Mouse (Mus musculus): ENCODE results near the gene Prmt3. TPM values are rescaled to one million over a fixed set of nuclear protein-coding genes. Genes with fewer than 3 reads are reported as not detected.

Gene Prmt3
- polyA plus RNA-seq, 1 experiment from 2014 or later = 60.8 TPM

DNA sequence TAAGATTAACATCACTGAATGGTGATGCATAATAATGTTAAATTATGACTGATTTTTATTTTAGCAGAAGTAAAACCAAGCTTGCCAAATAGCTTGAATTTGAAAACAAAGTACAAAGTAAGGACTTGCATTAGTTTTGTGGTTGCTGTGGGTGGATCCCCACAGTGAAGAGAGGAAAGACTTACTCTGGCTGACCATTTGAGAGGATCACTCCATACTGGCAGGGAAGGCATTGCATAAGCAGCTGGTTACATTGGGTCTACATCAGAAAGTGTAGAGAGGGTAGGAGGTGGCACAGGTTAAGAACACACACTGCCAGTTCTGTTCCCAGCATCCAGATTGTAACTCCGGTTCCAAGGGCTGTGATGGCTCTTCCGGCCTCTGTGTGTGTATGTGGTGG, 4.9 kb downstream of the Prmt3 start:
- H3K9me3 ChIP-seq (ENCODE audit: control insufficient read depth, low read length) = no peaks in the 10 kb centered on the region
- H3K36me3 ChIP-seq (ENCODE audit: control insufficient read depth, insufficient read depth, low read length) = peaks cover 50% of the 10 kb centered on the region
- H3K27ac ChIP-seq (replicated peaks; ENCODE audit: low read depth, low read length) = no peak overlapping the region
- no peak overlapping the region for H3K4me3 ChIP-seq (replicated peaks; ENCODE audit: low read depth, low read length)
- no peak overlapping the region for H3K4me2 ChIP-seq (ENCODE audit: low read length)
- H3K27me3 ChIP-seq (ENCODE audit: control insufficient read depth, insufficient read depth, low read length) = no peaks in the 10 kb centered on the region
- peaks cover 12% of the 10 kb centered on the region for H3K4me1 ChIP-seq (ENCODE audit: control insufficient read depth, insufficient read depth, low read length)
- DNase-seq (no peak), ATAC-seq (ENCODE audit: low FRiP score, low TSS enrichment) (no peak)
- WGBS = 97% methylated on average over 2 of the region's 2 CpGs
- no peak overlapping the region for H3K9ac ChIP-seq (replicated peaks; ENCODE audit: low read length)

GRCm38 (mm10) chr7:49785141-49785540, 7.0 kb downstream of the Prmt3 start:
- Histone ChIP-seq H3K4me2 (ENCODE audit: low read length) (no peak overlapping the region), H3K36me3 (ENCODE audit: control insufficient read depth, insufficient read depth, low read length) (peaks cover 64% of the 10 kb centered on the region), H3K27ac (replicated peaks; ENCODE audit: low read depth, low read length) (no peak overlapping the region), H3K4me1 (ENCODE audit: control insufficient read depth, insufficient read depth, low read length) (no peaks in the 10 kb centered on the region), H3K9me3 (ENCODE audit: control insufficient read depth, low read length) (no peaks in the 10 kb centered on the region), H3K4me3 (replicated peaks; ENCODE audit: low read depth, low read length) (no peak overlapping the region), H3K9ac (replicated peaks; ENCODE audit: low read length) (no peak overlapping the region), H3K27me3 (ENCODE audit: control insufficient read depth, insufficient read depth, low read length) (no peaks in the 10 kb centered on the region)
- WGBS = 98% methylated on average over 7 of the region's 7 CpGs
- no peak for DNase-seq
- ATAC-seq (ENCODE audit: low FRiP score, low TSS enrichment) = no peak

DNA sequence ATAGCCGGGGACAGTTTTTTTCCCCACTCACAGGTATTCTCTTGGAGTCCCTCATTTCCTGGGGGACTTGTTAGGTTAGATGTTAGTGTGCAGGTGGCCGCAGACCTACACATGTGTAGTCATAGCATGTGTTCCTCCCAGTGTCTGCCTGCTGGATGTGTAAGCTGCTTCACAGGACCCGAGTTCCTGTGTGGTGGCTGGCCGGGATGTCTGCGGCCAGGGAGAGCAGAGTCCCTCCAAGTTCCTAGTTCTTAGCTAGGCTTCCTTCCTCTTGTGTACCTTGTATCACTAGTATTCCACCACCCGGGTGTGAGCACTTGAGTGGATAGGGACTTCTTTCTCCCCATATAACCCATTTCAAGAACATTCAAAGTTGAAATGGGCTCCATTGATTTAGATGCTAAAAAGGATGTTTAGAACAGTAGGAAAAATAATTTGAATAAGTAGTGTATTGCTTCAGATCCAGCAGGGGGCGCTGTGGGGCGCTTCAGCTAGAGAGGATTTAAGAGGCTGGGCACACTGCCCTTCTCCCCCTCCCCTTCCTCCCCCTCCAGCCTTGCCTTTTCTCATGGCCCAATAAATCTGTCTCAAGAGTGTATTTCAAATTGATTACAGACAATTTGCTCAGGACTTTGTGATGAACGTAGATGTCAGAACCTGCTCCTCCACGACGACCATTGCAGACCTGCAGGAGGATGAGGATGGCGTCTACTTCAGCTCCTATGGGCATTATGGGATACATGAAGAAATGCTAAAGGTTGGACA, 8.7 kb downstream of the Prmt3 start:
- Histone ChIP-seq H3K27me3 (ENCODE audit: control insufficient read depth, insufficient read depth, low read length) (no peaks in the 10 kb centered on the region), H3K9ac (replicated peaks; ENCODE audit: low read length) (no peak overlapping the region), H3K9me3 (ENCODE audit: control insufficient read depth, low read length) (no peaks in the 10 kb centered on the region), H3K4me3 (replicated peaks; ENCODE audit: low read depth, low read length) (no peak overlapping the region), H3K27ac (replicated peaks; ENCODE audit: low read depth, low read length) (no peak overlapping the region), H3K4me2 (ENCODE audit: low read length) (no peak overlapping the region), H3K4me1 (ENCODE audit: control insufficient read depth, insufficient read depth, low read length) (no peaks in the 10 kb centered on the region), H3K36me3 (ENCODE audit: control insufficient read depth, insufficient read depth, low read length) (peaks cover 70% of the 10 kb centered on the region)
- WGBS = 65% methylated on average over 12 of the region's 12 CpGs
- ATAC-seq (ENCODE audit: low FRiP score, low TSS enrichment) (no peak; the same call in 1 of the 2 replicates), DNase-seq (peak; percentile 87)

DNA sequence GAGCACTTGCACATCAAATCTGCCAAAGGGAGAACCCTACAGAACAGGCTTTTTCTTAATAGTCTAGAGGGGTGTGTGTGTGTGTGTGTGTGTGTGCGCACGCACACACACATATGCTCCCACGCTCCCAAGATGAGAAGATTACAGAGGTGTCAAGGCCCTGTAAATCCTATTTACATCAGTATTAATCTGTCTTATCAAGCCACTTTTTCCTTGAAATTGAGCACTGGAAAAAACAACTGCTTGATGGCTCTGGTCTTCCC, 9.2 kb downstream of the Prmt3 start:
- no peak overlapping the region for H3K27ac ChIP-seq (replicated peaks; ENCODE audit: low read depth, low read length)
- WGBS = 93% methylated on average over 3 of the region's 3 CpGs
- H3K4me1 ChIP-seq (ENCODE audit: control insufficient read depth, insufficient read depth, low read length) = no peaks in the 10 kb centered on the region

GRCm38 (mm10) chr7:49794304-49794703, 16.2 kb downstream of the Prmt3 start:
- Histone ChIP-seq H3K4me1 (ENCODE audit: control insufficient read depth, insufficient read depth, low read length) (no peaks in the 10 kb centered on the region), H3K4me2 (ENCODE audit: low read length) (no peak overlapping the region), H3K9me3 (ENCODE audit: control insufficient read depth, low read length) (no peaks in the 10 kb centered on the region), H3K27me3 (ENCODE audit: control insufficient read depth, insufficient read depth, low read length) (no peaks in the 10 kb centered on the region), H3K4me3 (replicated peaks; ENCODE audit: low read depth, low read length) (no peak overlapping the region), H3K9ac (replicated peaks; ENCODE audit: low read length) (no peak overlapping the region), H3K36me3 (ENCODE audit: control insufficient read depth, insufficient read depth, low read length) (peaks cover 48% of the 10 kb centered on the region), H3K27ac (replicated peaks; ENCODE audit: low read depth, low read length) (no peak overlapping the region)
- no peak for DNase-seq
- ATAC-seq (ENCODE audit: low FRiP score, low TSS enrichment) = no peak
- 91% methylated on average over 2 of the region's 2 CpGs for WGBS

More for the DNA sequence above, 9.2 kb downstream of the Prmt3 start:
- Histone ChIP-seq H3K27me3 (ENCODE audit: control insufficient read depth, insufficient read depth, low read length) (no peaks in the 10 kb centered on the region), H3K9me3 (ENCODE audit: control insufficient read depth, low read length) (no peaks in the 10 kb centered on the region), H3K4me3 (replicated peaks; ENCODE audit: low read depth, low read length) (no peak overlapping the region), H3K36me3 (ENCODE audit: control insufficient read depth, insufficient read depth, low read length) (peaks cover 68% of the 10 kb centered on the region), H3K4me2 (ENCODE audit: low read length) (no peak overlapping the region), H3K9ac (replicated peaks; ENCODE audit: low read length) (no peak overlapping the region)
- DNase-seq (no peak), ATAC-seq (ENCODE audit: low FRiP score, low TSS enrichment) (no peak)

DNA sequence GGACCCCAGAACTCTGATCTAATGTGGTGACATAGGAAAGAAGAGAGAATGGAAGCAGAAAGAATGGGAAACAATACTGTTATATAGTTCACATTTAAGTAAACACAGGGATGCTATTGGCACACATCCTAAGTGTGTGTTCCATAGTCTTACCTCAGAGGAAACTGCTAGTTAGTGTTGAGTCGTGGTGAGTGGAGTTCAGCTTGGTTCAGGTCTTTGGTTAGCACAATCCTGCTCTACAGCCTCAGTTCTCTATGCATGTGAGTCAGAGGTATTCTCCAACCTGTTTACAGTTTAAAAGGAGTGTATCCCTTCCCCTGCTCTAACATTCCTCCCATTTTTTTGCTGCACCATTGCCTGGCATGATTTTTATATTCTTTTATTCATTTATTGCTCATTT, 19.0 kb downstream of the Prmt3 start:
- WGBS = 83% methylated on average over 1 of the region's 1 CpGs

GRCm38 (mm10) chr7:49803511-49803910, 25.4 kb downstream of the Prmt3 start:
- ATAC-seq (ENCODE audit: low FRiP score, low TSS enrichment) (no peak), DNase-seq (no peak)
- H3K36me3 ChIP-seq (ENCODE audit: control insufficient read depth, insufficient read depth, low read length) = peaks cover 23% of the 10 kb centered on the region
- WGBS = 91% methylated on average over 6 of the region's 6 CpGs
- no peaks in the 10 kb centered on the region for H3K27me3 ChIP-seq (ENCODE audit: control insufficient read depth, insufficient read depth, low read length)
- H3K9me3 ChIP-seq (ENCODE audit: control insufficient read depth, low read length) = no peaks in the 10 kb centered on the region
- H3K9ac ChIP-seq (replicated peaks; ENCODE audit: low read length) = no peak overlapping the region
- H3K4me3 ChIP-seq (replicated peaks; ENCODE audit: low read depth, low read length) = no peak overlapping the region
- H3K4me1 ChIP-seq (ENCODE audit: control insufficient read depth, insufficient read depth, low read length) = no peaks in the 10 kb centered on the region
- H3K27ac ChIP-seq (replicated peaks; ENCODE audit: low read depth, low read length) = no peak overlapping the region
- H3K4me2 ChIP-seq (ENCODE audit: low read length) = no peak overlapping the region

More for the DNA sequence above, 19.0 kb downstream of the Prmt3 start:
- DNase-seq (no peak), ATAC-seq (ENCODE audit: low FRiP score, low TSS enrichment) (no peak)
- H3K27ac ChIP-seq (replicated peaks; ENCODE audit: low read depth, low read length) = no peak overlapping the region
- no peaks in the 10 kb centered on the region for H3K27me3 ChIP-seq (ENCODE audit: control insufficient read depth, insufficient read depth, low read length)
- H3K4me2 ChIP-seq (ENCODE audit: low read length) = no peak overlapping the region
- H3K9ac ChIP-seq (replicated peaks; ENCODE audit: low read length) = no peak overlapping the region
- peaks cover 40% of the 10 kb centered on the region for H3K36me3 ChIP-seq (ENCODE audit: control insufficient read depth, insufficient read depth, low read length)
- H3K9me3 ChIP-seq (ENCODE audit: control insufficient read depth, low read length) = no peaks in the 10 kb centered on the region
- H3K4me1 ChIP-seq (ENCODE audit: control insufficient read depth, insufficient read depth, low read length) = no peaks in the 10 kb centered on the region
- H3K4me3 ChIP-seq (replicated peaks; ENCODE audit: low read depth, low read length) = no peak overlapping the region

GRCm38 (mm10) chr7:49804638-49805165, 26.6 kb downstream of the Prmt3 start:
- Histone ChIP-seq H3K4me1 (ENCODE audit: control insufficient read depth, insufficient read depth, low read length) (no peaks in the 10 kb centered on the region), H3K4me3 (replicated peaks; ENCODE audit: low read depth, low read length) (no peak overlapping the region), H3K9me3 (ENCODE audit: control insufficient read depth, low read length) (no peaks in the 10 kb centered on the region), H3K4me2 (ENCODE audit: low read length) (no peak overlapping the region), H3K36me3 (ENCODE audit: control insufficient read depth, insufficient read depth, low read length) (peaks cover 20% of the 10 kb centered on the region), H3K9ac (replicated peaks; ENCODE audit: low read length) (no peak overlapping the region), H3K27ac (replicated peaks; ENCODE audit: low read depth, low read length) (no peak overlapping the region), H3K27me3 (ENCODE audit: control insufficient read depth, insufficient read depth, low read length) (no peaks in the 10 kb centered on the region)
- WGBS = 86% methylated on average over 5 of the region's 5 CpGs
- DNase-seq (no peak), ATAC-seq (ENCODE audit: low FRiP score, low TSS enrichment) (no peak)

- ATAC-seq (ENCODE audit: low FRiP score, low TSS enrichment) (no peak), DNase-seq (no peak)
- Histone ChIP-seq H3K4me2 (ENCODE audit: low read length) (no peak overlapping the region), H3K27ac (replicated peaks; ENCODE audit: low read depth, low read length) (no peak overlapping the region), H3K9ac (replicated peaks; ENCODE audit: low read length) (no peak overlapping the region), H3K9me3 (ENCODE audit: control insufficient read depth, low read length) (no peaks in the 10 kb centered on the region), H3K36me3 (ENCODE audit: control insufficient read depth, insufficient read depth, low read length) (peaks cover 16% of the 10 kb centered on the region; the same call in 1 of the 2 replicates), H3K4me3 (replicated peaks; ENCODE audit: low read depth, low read length) (no peak overlapping the region), H3K4me1 (ENCODE audit: control insufficient read depth, insufficient read depth, low read length) (no peaks in the 10 kb centered on the region), H3K27me3 (ENCODE audit: control insufficient read depth, insufficient read depth, low read length) (no peaks in the 10 kb centered on the region)
- WGBS = 86% methylated on average over 3 of the region's 3 CpGs
Measured at GRCm38 (mm10) chr7:49805618-49806017, 27.5 kb downstream of the Prmt3 start.

All from midbrain, embryonic 14.5 days (tissue).